Mouse (Mus musculus): ENCODE measurements at regions not wholly inside any gene's neighbourhood (a gene's known extent, or its start where the extent isn't known, plus 50 kb on each side); places are given as distances from the start of the nearest gene placed in this dataset.
"Not testable (repeated sequence)": the region's sequence is repeated elsewhere in the genome, so short reads cannot be mapped to it uniquely, and the experiment has no call there.

DNA sequence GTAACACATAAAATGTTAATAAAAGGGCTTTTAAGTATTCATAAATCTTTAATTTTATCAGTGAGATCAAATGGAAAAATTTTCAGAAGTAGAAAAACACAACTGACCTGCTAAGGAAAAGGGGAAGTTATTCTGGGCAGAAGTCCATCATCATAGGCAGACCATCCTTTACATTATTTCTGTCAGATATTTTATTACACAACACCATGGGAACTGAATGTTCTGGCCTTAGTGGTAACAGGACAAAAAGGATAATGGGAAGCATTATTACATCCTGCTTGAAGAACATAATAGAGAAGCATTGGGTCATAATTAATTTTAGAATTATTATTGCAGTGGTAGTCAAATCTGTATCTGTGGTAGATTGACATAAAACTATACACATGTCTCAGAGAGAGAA, 603.5 kb upstream of the Gje1 start:
- intact Hi-C loops (cut with DNase I): no loop called here

DNA sequence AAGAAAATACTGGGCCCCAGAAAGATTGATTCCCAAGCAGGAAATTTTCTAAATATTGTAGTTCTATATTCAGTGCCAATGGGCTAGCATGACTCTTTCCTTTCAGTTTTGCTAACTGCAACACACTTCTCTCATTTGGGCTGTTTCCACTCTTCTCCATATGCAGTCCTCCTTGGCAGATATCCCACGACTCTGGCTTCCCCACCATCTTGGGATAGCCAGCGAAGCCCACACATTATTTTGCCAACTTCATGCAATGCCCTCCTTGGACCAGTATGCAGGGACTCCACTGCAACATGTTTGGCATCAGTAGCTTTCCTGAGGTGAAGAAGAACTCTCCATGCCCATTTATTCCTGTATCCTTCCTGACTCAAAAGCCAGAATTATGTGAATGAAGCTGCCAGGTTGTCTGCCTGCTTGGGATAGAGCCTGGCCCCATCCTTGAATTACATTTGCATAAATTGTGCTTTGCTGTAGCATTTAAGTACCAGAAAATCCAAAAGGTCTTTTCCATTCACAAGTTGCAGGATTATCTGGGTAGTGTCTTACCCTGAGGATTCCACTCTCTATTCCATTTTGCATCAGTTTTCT, 599.1 kb upstream of the Gje1 start:
- intact Hi-C loops (cut with DNase I): no loop called here

DNA sequence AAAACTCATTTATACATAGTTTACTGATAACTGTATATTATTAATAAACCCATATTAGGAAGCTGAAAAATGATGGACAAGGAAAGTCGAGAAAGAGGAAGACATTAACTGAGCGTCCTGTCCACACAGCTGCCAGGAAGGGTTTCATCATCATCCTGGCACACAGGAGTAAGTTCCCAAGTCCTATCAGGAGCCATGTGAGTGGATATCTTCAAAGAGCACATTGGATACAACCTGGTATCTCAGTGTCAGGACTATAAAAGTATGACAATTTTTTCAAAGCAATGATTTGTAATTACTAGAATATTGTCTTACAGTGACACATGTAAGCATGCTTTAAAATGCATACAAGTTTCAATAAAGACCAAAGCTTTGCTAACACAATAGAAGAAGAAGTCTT, 592.6 kb upstream of the Gje1 start:
- intact Hi-C loops (cut with DNase I): no loop called here

DNA sequence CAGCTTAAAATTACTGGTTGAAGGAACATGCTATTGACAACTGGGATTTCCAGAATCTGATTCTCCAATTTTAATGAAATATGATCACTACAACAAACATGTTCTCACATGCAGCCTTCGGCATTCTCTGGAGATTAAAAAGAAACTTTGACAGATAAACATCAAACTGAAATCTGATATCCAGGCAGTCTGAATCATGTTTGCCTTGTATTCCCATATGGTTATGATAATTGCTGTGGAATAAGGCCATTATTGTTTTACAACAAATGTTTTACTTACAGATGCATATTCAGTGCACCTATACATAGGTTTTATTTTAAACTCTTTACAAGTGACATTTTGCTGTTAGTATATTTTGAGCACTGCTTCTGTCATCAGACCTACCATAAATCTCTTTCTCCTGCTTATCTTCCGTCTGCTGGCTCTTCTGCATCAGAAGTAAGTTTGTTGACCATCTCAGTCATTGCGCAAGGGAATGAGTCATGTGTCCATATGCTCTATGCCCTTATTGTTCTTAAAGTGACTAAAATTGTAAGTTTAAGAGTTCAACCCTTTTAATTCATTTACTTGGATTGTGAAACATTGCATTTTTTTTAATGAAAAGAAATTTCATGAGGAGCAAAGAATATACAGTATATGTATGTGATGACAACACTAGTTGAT, 587.9 kb upstream of the Gje1 start:
- intact Hi-C loops (cut with DNase I): loop anchor here (5.0 kb wide), 1 partner anchor 1371 kb away; no protein-coding TSS in a partner anchor

DNA sequence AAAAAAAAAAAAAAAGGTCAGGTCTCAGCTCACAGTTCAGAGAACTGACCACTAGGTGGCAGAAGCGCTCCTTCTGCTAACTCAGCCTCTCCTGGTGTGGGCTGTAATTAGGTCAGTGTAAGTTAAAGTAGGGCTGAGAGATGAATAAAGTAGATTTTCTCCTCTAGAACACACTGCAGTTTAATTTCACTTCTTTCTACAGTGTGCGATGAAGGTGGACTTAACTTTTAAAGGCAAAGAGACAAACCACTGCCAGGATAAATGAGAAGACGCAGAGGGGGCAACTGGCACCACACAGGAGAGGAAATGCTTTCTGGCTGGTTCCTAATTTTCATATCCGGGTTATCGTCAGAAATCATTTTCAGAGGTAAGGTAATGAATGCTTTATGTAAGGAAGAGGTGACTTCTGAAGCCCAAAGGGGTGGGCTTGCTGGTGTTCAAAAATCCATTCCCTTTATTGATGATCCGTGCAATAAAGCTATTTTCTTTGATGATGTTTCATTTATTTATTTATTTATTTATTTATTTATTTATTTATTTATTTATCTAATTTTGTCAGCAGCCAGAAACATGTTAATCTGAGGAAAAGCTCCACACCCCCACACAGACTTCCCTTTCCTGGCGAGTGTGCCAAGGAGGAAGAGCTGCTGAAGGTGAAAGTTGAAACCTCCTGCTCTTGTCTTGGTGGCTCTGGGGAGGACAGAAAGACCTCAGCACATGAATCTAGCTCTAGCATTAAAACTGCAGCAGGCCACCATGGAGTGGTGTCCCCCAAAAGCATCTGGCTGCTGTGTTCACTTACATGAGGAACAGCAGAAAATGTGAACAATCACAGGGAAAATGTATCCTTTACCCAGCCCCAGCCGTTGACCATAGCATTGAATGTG, 582.4 kb upstream of the Gje1 start:
- intact Hi-C loops (cut with DNase I): no loop called here

DNA sequence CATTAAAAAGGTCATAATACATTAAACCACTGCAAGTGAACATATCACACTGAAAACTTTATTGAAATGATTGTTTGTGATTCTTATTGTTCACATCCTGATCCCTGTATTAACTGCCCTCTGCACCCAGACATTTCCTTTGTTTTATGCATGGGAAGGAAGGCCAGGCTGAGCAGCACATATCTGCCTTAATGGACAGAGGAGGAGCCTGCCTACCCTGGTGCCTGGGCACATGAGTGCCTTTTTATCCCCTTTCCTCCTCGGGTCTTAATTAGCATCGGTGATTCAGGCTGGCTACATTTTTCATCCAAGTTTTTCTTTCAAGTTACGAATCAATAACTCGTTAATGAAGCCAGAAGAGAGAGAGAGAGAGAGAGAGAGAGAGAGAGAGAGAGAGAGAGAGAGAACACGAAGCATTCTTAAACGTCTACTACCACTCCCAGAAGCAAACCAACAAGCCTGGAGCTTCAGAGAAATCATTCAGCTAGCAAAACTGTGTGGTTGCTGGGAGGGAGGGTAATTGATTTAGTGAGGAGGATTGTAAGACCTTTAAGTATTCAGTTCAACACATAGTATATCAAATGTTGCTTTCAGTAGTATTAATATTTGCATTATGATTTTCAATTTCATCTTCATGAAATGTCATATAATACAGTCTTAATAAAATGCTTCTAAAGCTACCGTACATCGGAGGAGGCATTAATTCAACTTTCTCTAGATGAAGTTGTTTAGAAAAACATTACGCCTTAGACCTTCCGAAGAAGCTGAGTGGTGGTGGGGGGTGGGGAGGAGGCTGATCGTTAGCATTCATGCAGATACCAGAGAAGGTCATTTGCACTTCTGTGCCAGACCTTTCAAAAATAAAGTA, 581.6 kb upstream of the Gje1 start:
- intact Hi-C loops (cut with DNase I): no loop called here

DNA sequence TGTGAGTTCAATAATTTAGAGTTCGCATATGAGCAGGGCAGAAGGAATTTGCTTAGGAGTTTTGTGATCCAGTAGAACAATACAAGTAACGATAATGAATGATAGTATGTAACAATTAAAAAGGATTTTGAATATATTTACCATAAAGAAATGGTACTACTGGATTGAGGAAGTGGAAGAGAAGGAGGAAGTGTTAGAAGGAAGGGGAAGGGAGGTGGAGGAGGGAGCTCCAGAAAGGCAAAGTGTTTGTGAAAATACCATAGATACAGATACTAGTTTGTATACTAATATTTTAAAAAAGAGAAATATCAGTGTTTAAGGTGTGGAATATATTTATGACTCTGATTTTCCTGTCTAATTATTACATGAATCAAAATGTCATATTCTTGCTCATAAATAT, 579.2 kb upstream of the Gje1 start:
- intact Hi-C loops (cut with DNase I): no loop called here

DNA sequence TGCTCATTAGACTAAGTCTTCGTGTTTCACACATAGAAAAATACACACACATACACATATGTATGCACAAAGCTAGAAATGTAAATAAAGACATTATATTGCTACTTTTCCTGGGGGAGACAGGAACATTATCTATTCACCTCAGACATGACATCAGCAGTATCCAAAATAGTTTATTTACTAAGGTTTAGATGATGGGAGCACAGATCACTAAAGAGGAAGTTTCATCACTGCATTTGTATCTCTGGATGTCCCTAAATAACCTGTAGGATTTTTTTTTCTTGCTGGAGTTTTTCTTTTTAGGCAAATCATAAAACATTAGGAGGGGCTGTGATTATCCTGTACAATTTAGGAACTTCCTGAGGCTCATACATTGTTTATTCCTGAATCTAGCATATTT, 576.1 kb upstream of the Gje1 start:
- intact Hi-C loops (cut with DNase I): no loop called here

DNA sequence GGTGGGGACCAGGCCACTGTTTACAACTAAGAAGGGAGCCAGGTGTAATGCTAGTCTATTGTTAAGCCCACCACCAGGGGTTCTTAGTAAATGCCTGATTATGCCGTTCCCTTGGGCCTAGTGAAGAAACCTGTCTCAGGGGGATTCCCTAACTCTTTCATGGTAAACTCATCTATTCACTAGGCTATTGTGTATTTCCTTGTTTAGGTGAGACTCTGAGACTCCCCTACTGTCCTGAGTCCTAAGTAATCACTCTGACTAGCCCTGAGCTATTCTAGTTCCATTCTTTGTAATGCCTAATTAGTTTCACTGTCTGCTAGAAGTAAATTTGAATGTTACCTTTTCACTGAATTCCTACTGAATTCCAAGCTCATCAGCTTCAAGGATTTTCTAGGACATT, 545.3 kb upstream of the Gje1 start:
- intact Hi-C loops (cut with DNase I): not testable (repeated sequence)

DNA sequence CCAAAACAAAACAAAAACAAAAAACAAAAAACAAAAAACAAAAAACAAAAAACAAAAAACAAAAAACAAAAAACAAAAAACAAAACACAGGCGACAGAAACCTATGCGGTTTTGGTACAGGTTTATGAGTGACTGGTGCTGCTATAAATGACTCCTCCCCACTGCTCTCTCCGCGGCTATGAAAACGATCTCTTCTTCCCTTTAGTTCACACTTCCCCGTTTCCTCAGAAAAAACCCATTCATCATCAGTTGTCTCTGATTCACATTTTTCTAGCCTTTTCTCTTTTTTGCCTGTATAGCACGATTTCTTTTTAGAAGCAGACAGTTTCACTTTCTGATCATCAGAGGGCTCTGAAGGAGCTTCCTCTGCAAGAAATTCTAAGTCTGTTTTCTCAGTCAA, 544.3 kb upstream of the Gje1 start:
- intact Hi-C loops (cut with DNase I): not testable (repeated sequence)

DNA sequence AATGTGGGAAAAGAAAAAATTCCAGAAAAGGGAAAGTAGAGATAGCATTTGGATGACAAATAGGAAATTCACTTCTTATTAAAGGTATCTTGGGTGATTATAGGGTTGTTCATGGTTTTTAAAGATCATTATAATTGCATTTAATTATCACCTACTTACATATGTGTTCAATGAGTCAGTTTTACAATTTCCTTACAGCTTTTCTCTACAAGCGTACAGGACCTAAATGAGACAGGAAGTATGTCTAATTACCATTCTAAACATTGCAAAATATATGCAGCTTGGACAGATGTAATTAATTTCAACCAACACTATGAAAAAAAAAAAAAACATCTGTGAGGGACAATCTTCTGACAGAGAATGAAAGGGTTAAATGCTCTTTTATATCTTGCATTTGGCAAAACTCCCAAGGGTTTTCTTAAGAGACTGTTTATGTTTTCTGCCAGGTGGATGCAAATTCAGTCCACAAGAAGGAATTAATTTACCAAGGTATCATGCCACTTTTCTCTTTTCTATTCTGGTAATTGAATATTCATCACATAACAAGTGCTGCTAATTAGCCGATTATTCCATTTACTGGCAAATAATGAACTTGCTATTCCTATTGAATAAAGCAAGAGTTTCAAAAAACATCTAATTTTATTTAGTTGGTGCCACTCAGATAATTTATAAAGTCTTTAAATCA, 531.5 kb upstream of the Gje1 start:
- intact Hi-C loops (cut with DNase I): no loop called here

DNA sequence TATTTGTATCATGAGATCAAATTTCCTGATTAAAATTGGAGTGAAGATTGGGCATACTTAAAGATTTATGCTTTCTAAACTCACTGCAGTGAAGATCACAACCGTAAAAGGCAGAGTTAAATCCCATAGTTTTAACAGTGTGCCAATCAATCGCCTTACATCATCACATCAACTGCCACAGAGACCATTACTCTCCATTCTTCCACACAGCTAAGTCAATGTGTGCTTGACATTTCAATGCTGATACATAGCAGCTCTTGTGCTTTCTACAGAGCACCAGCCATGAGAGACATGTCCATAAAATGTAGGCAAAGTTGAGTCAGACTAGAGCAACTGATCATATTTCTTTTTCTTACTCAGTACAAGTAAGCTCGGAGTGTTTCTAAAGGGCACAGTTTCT, 530.9 kb upstream of the Gje1 start:
- intact Hi-C loops (cut with DNase I): no loop called here

DNA sequence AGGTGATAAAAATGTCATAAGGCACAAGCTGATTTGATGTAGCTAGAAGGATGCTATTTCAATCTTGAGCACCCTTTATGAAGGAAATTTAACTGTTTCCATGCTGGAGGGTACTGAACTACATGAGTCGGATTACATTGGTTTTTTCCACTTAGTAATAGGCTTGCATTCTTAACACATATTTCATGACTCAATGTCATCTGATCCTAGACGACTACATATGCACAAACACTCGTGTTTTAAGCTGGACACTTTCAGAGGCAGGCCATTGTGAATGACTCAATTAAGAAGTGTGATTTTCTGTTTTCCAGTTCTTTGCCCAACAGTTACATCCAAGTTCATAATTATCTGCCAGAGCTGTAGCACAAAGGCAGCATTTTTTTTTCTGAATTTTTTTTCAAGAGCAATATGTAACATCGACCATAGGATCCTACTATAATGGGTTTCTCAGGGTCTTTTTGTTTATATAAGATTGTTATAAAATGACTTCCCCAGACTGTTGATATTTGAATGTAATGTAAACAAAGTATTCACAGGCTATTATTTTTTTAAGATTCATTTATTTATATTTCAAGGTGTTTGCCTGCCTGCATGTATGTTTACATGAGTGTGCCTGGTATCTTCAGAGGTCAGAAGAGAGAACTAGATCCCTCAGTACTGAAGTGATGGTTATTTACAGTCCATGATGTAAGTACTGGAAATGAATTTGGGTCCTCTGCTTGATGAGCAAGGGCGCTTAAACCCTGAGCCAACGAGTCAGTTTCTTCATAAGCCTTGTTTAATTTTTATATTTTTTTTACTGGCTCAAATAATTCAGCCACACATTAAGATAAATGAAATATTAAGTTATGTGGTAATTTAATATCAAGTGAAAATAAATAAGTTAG, 526.6 kb upstream of the Gje1 start:
- intact Hi-C loops (cut with DNase I): no loop called here

DNA sequence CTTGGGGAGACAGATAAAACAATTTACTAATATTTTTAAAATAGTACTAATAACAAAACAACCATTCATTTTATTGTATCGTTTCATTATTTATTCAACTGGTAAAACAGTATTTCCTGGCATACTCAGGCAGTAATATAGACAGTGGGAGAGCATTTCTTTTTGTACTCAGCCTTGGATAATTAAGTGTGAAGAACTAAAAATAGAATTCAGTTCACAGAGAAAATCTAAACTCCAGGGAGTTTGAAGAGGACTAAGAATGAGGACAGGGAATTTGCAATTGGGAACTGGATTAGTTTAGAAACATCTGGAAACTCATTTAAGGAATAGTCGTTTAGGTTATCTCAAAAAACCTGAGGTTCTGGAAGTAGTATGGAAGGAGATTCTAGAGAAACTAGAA, 525.4 kb upstream of the Gje1 start:
- intact Hi-C loops (cut with DNase I): no loop called here

DNA sequence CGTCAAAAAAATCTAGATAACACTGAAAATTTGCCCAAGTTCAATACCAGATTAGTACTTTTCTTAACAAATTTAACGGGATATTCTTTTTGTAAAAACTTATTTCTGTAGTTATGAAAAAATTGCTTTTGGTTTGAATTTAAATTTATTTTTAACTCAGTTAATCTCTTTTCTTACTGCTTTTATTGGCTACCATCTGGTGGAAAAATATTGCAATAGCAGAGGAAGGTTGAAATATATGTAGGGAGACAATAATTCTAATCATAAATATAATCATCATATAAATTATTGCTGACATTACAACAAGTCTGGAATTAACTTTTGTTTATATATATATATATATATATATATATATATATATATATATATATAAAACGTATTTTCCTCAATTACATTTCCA, 500.9 kb upstream of the Gje1 start:
- intact Hi-C loops (cut with DNase I): no loop called here

DNA sequence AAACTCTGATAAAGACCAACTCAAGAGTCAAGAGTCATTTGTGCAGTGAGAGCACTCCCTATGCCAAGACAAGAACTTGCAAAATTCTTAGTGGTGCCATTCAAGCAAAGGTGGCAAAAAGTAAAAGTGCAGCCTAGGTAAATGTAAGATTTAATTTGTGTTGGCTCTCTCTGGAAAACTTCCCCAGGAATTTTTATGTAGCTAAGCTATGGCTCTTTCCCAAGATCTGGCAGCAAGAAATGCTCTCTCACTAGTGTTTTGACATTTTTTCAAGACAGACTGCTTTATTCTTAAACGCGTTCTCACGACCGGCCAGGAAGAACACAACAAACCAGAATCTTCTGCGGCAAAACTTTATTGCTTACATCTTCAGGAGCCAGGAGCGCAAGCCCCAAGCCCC, 461.6 kb upstream of the Gje1 start:
- intact Hi-C loops (cut with DNase I): no loop called here

DNA sequence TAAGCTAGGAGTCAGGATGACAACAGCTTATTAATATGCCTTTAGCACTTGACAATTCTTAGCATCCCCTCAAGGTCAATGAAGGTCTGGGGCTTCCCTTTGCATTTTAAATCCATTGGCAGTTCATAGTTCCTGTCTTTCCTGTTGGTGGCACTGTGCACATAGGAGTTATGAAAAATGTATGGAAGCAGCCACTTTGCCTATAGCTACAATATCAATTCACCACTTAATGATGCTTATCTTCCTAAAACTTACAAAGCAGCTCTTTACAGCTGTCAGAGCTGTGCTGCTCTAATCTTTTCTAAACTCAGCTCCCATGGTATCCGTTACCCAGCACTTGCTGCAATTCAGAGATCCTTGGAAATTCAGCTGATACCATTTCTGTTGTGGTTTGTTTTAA, 456.4 kb upstream of the Gje1 start:
- intact Hi-C loops (cut with DNase I): no loop called here

DNA sequence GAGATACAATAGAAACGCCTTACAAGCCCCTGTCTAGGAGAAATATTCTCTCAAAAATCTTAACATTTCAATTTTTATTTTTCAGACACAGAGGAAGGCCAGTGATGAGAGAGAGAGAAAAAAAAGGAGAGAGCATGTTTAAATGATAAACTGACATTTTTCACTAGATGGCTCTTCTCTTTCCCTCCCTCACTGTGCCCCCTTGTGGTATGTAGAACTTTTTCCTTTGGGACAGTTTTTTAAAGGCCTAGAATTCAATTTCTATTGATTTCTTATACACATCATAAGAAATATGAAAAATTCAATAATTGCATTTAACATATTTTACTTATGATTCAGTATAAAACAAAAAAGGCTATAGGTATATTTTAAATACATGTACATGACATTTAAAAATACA, 454.5 kb upstream of the Gje1 start:
- intact Hi-C loops (cut with DNase I): no loop called here

DNA sequence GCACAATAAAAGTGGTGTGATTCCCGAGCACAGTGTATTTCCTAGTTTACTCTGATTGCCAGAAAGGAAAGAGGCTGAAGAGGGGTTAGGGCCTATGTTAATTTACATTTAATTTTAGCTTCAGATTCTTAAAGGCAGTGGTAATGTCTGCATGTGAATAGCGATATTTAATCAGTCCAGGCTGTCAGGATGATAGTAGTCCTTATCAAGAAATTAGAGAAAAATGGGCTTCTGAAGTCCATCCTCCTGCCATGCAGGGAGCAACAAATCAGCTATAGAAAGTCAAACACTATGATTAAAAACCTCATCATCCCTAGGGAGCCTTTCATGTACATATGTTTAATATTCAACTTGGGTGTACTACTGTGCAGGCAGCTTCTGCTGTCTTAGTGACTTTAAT, 422.7 kb upstream of the Gje1 start:
- intact Hi-C loops (cut with DNase I): no loop called here
